Mouse (Mus musculus) kidney, adult 9 months (tissue): Measurements from ENCODE around the gene Lipe.
"Not testable (repeated sequence)": the region's sequence is repeated elsewhere in the genome, so short reads cannot be mapped to it uniquely, and the experiment has no call there.

ENCODE experiments used
- DNase-seq: peaks from one replicate; pipeline ENCODE4 v3.0.0; 2022

Lipe gene

GRCm38 (mm10) chr7:25398610-25399009 is at the start of gene Lipe:
Lipe (minus strand) TSS chr7:25398710.
- DNase-seq: no peak

DNA sequence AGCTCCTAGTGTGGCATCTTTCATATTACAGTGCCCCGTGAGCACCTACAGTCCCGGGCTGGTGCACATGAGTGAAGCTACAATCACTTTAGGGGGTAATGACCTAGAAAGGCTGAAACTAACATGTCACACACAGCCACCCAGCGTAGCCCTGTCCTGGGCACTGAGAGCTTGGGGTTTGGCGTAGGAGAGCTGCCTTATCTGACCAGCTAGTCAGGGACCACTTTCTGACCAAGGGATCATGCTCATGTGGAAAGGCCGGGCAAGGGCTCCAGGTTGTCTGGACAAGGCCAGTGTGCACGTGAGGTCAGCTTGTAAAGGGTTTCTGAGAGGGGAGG is 42.3 kb upstream of the Lipe start:
- DNase-seq: no peak

DNA sequence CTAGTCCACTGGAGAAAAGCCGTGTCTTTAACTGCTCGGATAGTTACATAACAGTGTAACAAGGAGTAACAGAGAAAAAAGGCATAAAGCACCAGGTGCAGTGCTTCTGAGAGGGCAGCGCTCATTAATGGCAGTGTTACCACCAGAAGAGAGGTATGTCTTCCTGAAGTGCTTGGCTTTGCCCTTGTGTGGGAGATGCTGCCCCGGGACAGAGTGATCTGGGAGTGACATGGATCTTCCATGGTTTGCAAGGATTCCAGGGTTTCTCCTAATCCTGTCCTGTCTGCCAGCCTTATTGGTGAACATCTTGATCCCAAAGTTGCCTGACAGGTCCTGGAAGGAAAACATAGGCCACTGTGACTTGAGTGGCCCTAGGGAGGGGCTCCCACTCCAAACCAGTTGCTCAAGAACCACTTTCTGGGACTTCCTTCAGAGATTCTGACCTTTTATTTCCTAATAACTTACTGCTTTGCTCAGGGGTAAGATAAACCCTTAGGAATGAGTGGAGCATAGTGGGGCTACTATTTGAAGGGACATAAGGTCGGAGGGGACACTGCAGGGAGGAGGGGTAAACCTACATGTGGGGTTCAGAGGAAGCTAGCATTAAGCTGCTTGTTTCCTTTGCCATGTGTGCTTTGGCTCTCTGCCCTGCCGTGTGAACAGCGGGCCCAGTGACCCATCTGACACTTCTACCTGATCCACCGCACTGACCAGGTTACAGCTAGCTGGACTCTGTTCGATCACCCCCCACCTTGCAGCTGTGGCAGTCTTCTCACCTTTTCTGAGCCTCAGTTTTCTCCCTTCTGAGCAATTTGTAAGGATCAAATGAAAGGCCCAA is 41.7 kb upstream of the Lipe start:
- peak; percentile 57 for DNase-seq

GRCm38 (mm10) chr7:25439124-25439822 is 40.8 kb upstream of the Lipe start:
- no peak for DNase-seq

DNA sequence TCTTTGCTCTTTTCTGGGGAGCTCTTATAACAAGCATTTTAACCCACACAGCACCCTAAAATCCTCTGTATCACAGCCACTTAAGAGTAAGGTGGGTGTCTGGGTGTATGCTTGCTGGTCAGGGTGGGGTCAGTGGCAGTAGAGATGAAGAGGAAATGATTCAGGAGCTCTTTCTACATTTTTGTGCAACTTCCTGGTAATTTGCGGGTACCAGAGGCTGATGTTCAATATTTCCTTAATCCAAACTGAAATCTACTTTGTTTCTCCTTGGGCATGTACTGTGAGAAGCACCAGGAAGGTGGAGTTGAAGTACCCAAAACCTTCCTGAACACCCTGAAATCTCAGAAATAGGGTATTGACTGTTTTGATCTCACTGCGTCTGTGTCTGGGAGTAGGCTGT is 38.2 kb upstream of the Lipe start:
- DNase-seq: no peak

- DNase-seq: peak; percentile 62
These were observed 37.7 kb upstream of the Lipe start for GRCm38 (mm10) chr7:25436226-25436625.

DNA sequence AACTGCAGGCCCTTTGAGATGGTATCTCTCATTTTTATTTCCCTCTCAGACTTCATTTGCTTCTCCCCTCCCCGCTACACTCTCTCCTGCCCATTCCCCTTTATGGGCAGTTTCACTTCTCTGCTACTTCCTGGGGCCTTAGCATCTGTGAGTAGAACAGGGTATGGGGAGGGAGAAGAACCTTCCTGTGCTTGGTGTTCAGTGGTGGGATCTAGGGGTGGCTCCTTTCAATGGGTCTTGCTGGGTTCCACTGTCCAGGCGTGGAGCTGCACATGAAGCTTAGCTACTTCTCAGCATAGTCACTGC is 37.0 kb upstream of the Lipe start:
- no peak for DNase-seq

GRCm38 (mm10) chr7:25434654-25435545 is 36.4 kb upstream of the Lipe start:
- DNase-seq: peak; percentile 30

DNA sequence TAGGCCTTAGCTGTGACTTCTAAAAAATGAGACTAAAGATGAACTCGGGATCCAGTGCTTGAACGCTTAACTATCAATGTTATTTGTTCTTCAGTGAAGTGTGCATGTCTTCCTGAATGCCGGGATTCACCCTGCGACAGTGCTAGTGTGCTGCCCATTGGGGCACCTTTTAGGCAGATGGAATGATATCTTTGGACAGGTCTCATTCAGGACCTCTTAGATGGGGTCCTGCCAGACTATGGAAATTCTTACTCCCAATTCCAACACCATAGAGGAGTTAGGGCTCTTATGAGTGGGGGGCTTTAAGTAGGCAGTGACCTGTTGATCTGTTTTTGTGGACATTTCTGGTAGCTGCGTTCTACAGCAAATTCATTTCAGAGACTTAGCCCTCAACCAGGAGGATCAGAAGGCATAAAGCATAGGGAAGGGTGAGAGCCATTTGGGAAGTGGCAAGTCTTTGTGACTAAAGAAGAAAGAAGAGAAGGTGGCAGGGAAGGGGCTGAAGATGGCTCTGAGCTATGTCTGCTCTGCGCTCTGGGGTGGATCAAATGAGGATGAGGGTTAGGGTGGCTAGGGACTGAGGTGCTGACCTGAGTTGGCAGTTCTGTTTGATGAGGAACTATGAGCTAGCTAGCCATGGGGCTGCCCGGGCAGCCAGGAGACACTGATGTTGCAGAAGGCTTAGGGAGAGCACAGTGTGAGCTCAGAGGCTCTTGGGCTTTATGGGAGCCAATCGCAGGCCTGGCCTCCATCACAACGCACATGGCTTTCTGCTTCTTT is 35.5 kb upstream of the Lipe start:
- DNase-seq: no peak

DNA sequence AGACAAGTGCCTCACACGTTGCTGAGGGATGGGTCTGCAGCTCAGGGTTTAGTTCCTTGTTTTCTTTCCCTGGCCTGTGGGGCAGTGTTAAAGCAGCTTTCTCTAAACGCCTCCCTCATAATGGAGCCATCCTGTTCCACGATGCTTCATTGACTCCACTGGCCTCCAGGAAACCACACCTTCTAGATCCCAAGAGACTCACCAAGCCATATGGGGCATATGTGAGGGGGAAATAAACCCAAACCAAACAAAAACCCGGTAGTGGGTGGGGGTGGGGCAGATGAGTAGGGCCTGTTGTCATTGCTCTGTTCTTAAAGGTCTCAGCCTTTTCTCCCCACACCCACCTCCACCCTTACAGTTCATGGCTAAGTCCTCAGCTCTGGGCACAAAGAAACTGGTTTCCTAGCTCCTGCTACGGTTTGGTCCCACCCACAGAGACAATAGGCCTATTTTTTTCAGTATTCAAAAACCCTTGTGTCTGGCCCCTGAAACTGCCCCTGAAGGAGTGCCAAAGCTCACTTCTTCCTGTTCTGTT is 34.6 kb upstream of the Lipe start:
- no peak for DNase-seq

- DNase-seq: no peak
These were observed 33.9 kb upstream of the Lipe start for GRCm38 (mm10) chr7:25432381-25432780.

GRCm38 (mm10) chr7:25429886-25430784 is 31.6 kb upstream of the Lipe start:
- no peak for DNase-seq

DNA sequence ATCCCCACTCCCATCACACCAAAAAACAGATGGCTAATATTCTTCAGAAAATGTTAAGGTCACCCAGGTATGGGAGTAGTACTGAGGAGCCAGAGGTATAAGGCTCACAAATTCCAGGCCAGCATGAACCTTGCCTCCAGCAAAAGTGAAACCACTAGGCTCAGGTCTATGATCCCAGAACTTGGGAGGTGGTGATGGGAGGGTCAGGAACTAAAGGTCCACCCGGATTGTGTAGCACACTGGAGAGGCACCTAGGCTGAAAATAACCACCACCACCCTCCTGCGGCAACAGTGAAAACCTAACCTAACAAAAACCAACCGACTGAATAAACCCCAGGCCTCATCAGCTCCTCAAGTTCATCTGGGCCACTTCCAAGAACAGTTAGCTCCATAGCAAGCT is 29.8 kb upstream of the Lipe start:
- peak; percentile 49 for DNase-seq

GRCm38 (mm10) chr7:25427144-25427543 is 28.6 kb upstream of the Lipe start:
- DNase-seq: no peak

DNA sequence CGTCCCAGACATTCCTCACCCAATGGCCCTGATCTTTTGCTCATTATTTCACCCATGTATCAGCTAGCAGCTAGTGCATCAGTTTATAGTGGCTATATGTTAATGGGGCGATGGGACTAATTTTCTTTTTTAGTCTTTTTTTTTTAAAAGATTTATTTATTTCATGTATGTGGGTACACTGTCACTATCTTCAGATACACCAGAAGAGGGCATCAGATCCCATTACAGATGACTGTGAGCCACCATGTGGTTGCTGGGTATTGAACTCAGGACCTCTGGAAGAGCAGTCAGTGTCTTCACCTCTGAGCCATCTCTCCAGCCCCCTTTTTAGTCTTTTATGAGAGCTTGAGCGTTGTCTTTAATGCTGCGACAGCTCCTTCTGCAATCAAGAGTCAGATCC is 27.9 kb upstream of the Lipe start:
- DNase-seq: not testable (repeated sequence)

DNA sequence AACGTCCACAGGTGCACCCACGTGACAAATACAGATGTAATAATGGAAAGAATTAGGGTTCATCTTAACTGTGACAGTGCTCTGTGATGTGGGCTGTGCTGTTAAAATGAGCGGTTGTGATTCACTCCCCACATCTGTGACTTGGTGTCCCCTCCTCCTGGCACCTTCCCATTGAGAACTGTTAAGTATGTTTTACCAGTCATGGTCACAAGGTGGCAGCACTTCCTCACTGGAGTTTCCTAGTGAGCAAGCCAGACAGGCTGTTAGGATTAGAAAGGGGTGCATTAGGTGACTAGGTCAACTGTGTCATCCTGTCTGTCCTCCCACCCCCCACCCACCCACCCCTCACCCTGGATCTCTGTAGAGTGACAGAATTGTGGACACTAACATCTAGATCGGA is 25.9 kb upstream of the Lipe start:
- DNase-seq: peak; percentile 87

DNA sequence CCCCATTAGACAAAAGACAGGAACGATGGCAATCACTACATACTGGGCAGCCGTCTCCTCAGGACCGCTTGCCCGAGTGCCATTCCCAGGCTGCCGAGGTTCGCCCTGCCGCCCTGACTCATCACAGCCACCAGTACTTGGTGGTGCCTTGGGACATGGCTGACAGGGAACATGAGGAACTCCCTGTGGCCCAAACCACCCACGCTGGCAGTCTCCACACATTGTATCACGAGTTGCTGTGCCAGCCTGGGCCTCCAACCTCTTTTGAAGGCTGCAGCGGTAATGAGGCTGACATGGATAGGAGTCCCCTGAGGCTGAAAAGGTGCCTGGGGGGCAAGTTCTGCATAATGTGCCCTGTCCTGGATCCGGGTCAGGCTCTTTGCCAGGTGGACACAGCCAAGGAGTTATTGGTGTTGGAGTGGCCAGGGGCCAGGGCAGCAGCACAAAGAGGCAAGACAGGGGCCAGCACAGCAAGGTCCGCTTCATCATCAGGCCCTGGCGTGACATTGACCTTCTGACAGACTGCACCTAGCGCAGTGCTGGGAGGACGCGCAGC is 23.9 kb upstream of the Lipe start:
- no peak for DNase-seq

- DNase-seq: no peak
These were observed 21.4 kb upstream of the Lipe start for GRCm38 (mm10) chr7:25419943-25420342.

- DNase-seq: no peak
These were observed 21.0 kb upstream of the Lipe start for GRCm38 (mm10) chr7:25419536-25419935.

- DNase-seq: peak; percentile 59
These were observed 19.1 kb upstream of the Lipe start for GRCm38 (mm10) chr7:25417597-25417996.

DNA sequence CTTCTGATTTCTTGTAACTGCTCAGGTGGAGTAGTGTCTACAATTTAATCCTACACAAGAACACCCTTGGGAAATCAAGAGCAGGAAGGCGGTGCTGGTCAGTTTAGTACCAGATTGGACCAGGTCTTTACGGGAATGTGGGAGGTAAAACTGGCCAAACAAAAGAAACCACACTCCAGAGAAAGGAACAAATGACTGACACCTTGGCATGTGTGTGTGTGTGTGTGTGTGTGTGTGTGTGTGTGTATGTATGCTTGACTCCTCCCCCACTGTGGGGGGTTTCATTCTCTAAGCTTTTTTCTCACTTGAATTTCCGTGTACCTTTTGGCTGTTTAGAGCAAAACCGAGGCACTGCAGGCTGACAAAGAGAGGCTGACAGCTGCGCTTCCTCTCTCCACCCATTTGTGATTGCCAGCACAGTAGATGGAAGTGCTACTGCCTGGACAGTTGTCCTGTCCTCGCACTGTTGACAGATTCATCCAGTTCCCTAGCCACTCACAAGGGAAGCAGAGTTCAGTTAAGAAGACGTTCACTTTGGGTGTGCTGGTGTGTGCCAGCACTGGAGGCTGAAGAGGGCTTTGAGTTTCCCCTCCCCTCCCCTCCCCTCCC is 14.4 kb upstream of the Lipe start, which contains the start of gene Cxcl17:
Gene Cxcl17, minus strand, starts transcription at position 54 of the 609 bp plus-strand sequence.
- DNase-seq: no peak
